Mouse (Mus musculus) lung, embryonic 14.5 days (tissue): ENCODE data around the gene Cdca7. TPM values are rescaled to one million over a fixed set of nuclear protein-coding genes. Genes with fewer than 3 reads are reported as not detected.
A peak's percentile ranks its signal among the peaks of the same experiment; 100 is the strongest.

ENCODE experiments used
- ATAC-seq: fragments of 200-750 bp; cut with Nextera tagmentation; 2 replicates; pipeline ENCODE4 v1.8.0; 2017; ENCODE audit warnings: mild to moderate bottlenecking, moderate TSS enrichment, moderate library complexity; ENCODE audit not compliant: insufficient read depth
- DNase-seq: peaks from one replicate; pipeline ENCODE4 v3.0.0-alpha.2; 2015
- H3K27ac ChIP-seq: fragments of 300-500 bp; sonication (generic); 2 replicates; pipeline ENCODE4 v1.5.1; 2014; ENCODE audit warnings: low read depth, mild to moderate bottlenecking, moderate library complexity
- H3K27me3 ChIP-seq: fragments of 300-500 bp; sonication (generic); 2 replicates; pipeline ENCODE4 v1.6.1; 2014; ENCODE audit warnings: low read length, control low read depth; ENCODE audit not compliant: insufficient read depth
- H3K36me3 ChIP-seq: fragments of 300-500 bp; sonication (generic); 2 replicates; pipeline ENCODE4 v1.6.1; 2014; ENCODE audit warnings: control low read depth; ENCODE audit not compliant: insufficient read depth
- H3K4me1 ChIP-seq: fragments of 300-500 bp; sonication (generic); 2 replicates; pipeline ENCODE4 v1.6.1; 2014; ENCODE audit warnings: antibody characterized with exemption, control low read depth; ENCODE audit not compliant: insufficient read depth
- H3K4me2 ChIP-seq: fragments of 300-500 bp; sonication (generic); 2 replicates; pipeline ENCODE4 v1.6.1; 2014; ENCODE audit warnings: mild to moderate bottlenecking
- H3K4me3 ChIP-seq: fragments of 300-500 bp; sonication (generic); 2 replicates; pipeline ENCODE4 v1.5.1; 2014; ENCODE audit warnings: low read depth, low read length
- H3K9ac ChIP-seq: fragments of 300-500 bp; sonication (generic); 2 replicates; pipeline ENCODE4 v1.6.1; 2014
- H3K9me3 ChIP-seq: fragments of 300-500 bp; sonication (generic); 2 replicates; pipeline ENCODE4 v1.6.1; 2016; ENCODE audit warnings: low read depth, low read length, control low read depth
- CTCF ChIP-seq: IDR thresholded peaks from 2 replicates; pipeline ENCODE4 v1.5.1; 2016; ENCODE audit warnings: antibody characterized with exemption, low read depth
- WGBS: fragments of 180-500 bp; shearing (Covaris S2); extraction: QIAGEN DNeasy Blood & Tissue Kit; methylation state at CpG from one replicate; pipeline ENCODE4 v1.1.7; 2014; 5-methylcytosine and 5-hydroxymethylcytosine counted together
- polyA plus RNA-seq: library from polyadenylated mRNA; unstranded; fragments of >200 nt; fragmentation: Nextera tagmentation; extraction: Ambion mirVana; gene quantifications from 2 replicates; pipeline ENCODE4 v1.2.1, GENCODE M21; 2014

Gene Cdca7
- polyA plus RNA-seq, 1 experiment from 2014 or later = 188 TPM

GRCm38 (mm10) chr2:72491650-72492049 is 15.7 kb downstream of the Cdca7 start:
- Histone ChIP-seq H3K4me2 (no peak overlapping the region), H3K9ac (no peak overlapping the region), H3K4me1 (no peaks in the 10 kb centered on the region), H3K4me3 (no peak overlapping the region), H3K9me3 (no peaks in the 10 kb centered on the region), H3K27ac (no peak overlapping the region), H3K36me3 (peaks cover 10% of the 10 kb centered on the region; the same call in 1 of the 2 replicates), H3K27me3 (no peaks in the 10 kb centered on the region)
- no peak for TF ChIP-seq CTCF
- WGBS = 41% methylated on average over 7 of the region's 7 CpGs
- ATAC-seq = no peak
- DNase-seq = no peak

DNA sequence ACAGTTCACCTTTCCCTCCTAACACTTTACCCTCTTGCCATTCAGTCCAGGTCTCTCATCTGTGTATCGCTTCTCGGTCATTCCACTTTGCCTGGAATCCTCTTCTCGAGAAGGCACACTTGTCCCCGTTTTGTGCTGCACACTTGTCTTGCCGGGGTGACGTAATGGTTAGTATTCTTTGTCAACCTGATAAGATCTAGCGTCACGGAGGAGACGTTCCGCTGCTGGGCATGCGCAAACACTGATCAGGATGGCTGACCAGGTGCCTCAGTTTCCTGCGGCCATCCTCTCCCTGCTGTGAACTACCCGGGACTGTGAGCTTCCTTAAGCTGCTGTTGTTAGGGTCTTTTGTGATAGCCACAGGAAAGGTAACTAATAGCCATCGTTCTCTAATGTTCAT is 17.1 kb downstream of the Cdca7 start:
- no peak overlapping the region for H3K27ac ChIP-seq
- TF ChIP-seq CTCF = no peak
- no peaks in the 10 kb centered on the region for H3K4me1 ChIP-seq
- DNase-seq (no peak), ATAC-seq (no peak)
- no peak overlapping the region for H3K9ac ChIP-seq
- no peaks in the 10 kb centered on the region for H3K9me3 ChIP-seq
- no peaks in the 10 kb centered on the region for H3K27me3 ChIP-seq
- WGBS = 30% methylated on average over 14 of the region's 14 CpGs
- H3K4me2 ChIP-seq = peak overlapping the region; percentile 43
- H3K4me3 ChIP-seq = no peak overlapping the region
- H3K36me3 ChIP-seq = no peaks in the 10 kb centered on the region

DNA sequence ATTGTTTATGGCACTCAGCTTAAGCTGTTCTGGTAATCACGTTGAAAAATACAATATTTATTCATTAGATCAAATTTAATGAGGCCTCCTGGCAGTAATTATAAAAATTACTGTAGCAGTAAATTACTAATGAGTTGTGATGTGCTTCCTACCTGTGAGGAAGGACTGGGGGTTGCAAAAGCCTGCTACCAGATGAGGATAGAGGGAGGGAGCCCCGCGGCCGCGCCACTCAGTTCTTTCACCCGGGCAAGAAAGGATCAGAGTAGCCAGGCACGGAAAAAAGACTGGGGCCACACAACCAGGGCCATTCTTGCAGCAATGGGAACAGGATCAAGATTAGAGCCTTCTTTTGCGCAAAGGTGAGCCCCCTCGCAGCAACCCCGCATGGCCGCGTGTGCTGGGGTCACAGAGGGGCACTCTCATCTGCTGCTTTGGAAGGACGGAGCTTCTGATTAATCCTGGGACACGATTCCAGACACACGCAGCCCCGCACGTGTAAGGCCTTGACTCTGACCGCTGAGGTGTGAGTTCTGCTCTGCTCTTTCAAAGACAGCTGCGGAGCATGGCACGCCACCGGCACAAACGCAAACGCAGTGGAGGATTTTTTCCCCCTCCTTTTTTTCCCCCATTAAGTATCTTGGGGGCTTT is 23.2 kb downstream of the Cdca7 start:
- ATAC-seq (no peak), DNase-seq (peak; percentile 43)
- Histone ChIP-seq H3K27ac (no peak overlapping the region), H3K4me2 (peak overlapping the region; percentile 51), H3K9me3 (no peaks in the 10 kb centered on the region), H3K9ac (peak overlapping the region; percentile 24; the same call in 1 of the 2 replicates), H3K27me3 (no peaks in the 10 kb centered on the region), H3K4me1 (peaks cover 3% of the 10 kb centered on the region; the same call in 1 of the 2 replicates), H3K4me3 (no peak overlapping the region), H3K36me3 (no peaks in the 10 kb centered on the region)
- TF ChIP-seq CTCF = no peak
- WGBS = 7% methylated on average over 23 of the region's 23 CpGs

GRCm38 (mm10) chr2:72499782-72500411 is 23.9 kb downstream of the Cdca7 start:
- peak overlapping the region; percentile 24; the same call in 1 of the 2 replicates for H3K9ac ChIP-seq

DNA sequence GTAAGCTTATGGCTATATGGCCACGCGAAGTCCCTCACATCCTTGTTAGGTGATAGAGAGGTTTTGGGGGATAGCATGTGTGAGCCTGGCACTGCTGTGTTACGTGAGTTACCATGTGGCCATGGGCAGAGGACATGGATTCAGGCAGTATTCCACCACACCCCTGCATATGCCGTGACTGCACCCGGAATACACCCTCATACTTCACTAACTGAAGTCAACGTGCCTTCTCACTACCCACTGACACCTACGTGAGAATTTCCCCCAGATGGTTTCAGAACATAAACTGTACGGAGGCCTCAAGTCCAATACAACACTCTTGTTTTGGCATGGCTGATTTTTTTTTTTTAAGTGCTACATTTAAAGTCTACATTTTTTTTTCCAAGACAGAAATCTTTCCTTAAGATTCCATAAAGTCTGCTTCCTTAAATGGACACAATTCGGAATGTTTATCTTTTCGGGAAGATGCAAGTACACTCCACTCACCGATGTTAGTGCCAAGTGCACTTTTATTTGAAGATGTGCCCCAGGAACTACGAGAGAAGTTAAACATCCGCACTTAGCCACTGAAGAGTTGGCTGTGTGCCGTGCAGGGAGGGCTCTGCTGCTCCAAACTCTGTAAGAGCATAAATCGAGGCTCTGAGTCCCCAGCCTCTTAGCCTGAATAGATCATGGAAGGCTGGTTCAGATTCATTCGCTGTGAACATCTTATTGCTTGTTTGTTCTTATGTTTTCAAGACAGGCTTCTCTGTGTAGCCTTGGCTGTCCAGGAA is 26.3 kb downstream of the Cdca7 start:
- ATAC-seq = peak; percentile 71
- peaks cover 3% of the 10 kb centered on the region; the same call in 1 of the 2 replicates for H3K4me1 ChIP-seq
- 39% methylated on average over 16 of the region's 16 CpGs for WGBS

More at GRCm38 (mm10) chr2:72499782-72500411, 23.9 kb downstream of the Cdca7 start:
- Histone ChIP-seq H3K36me3 (no peaks in the 10 kb centered on the region), H3K9me3 (no peaks in the 10 kb centered on the region), H3K4me3 (no peak overlapping the region), H3K4me2 (peak overlapping the region; percentile 51), H3K4me1 (peaks cover 3% of the 10 kb centered on the region; the same call in 1 of the 2 replicates), H3K27me3 (no peaks in the 10 kb centered on the region), H3K27ac (no peak overlapping the region)
- no peak for TF ChIP-seq CTCF
- DNase-seq (no peak), ATAC-seq (no peak)
- 26% methylated on average over 8 of the region's 8 CpGs for WGBS

GRCm38 (mm10) chr2:72503646-72504045 is 27.7 kb downstream of the Cdca7 start:
- Histone ChIP-seq H3K9me3 (no peaks in the 10 kb centered on the region), H3K36me3 (no peaks in the 10 kb centered on the region), H3K9ac (no peak overlapping the region), H3K27ac (no peak overlapping the region), H3K27me3 (no peaks in the 10 kb centered on the region), H3K4me2 (no peak overlapping the region), H3K4me1 (peaks cover 3% of the 10 kb centered on the region; the same call in 1 of the 2 replicates), H3K4me3 (no peak overlapping the region)
- TF ChIP-seq CTCF = no peak
- ATAC-seq (no peak), DNase-seq (no peak)
- WGBS = 65% methylated on average over 9 of the region's 9 CpGs

More for the DNA sequence above, 26.3 kb downstream of the Cdca7 start:
- H3K36me3 ChIP-seq = no peaks in the 10 kb centered on the region
- TF ChIP-seq CTCF = no peak
- H3K4me2 ChIP-seq = no peak overlapping the region
- no peak overlapping the region for H3K4me3 ChIP-seq
- peak overlapping the region; percentile 81 for H3K27ac ChIP-seq
- H3K9me3 ChIP-seq = no peaks in the 10 kb centered on the region
- no peak overlapping the region for H3K9ac ChIP-seq
- peak; percentile 90 for DNase-seq
- H3K27me3 ChIP-seq = no peaks in the 10 kb centered on the region
